Mouse (Mus musculus): ENCODE measurements around the gene Myo3b. TPM values are rescaled to one million over a fixed set of nuclear protein-coding genes. Genes with fewer than 3 reads are reported as not detected.
A peak's percentile ranks its signal among the peaks of the same experiment; 100 is the strongest.

Myo3b gene
- polyA plus RNA-seq, 1 experiment from 2014 or later = not detected

GRCm38 (mm10) chr2:70034895-70035294 is 4.0 kb upstream of the Myo3b start:
- WGBS = 80% methylated on average over 5 of the region's 5 CpGs
- Histone ChIP-seq H3K9ac (ENCODE audit: low read depth, low read length) (no peak overlapping the region), H3K4me1 (replicated peaks; ENCODE audit: control insufficient read depth, insufficient read depth, low read length) (peaks cover 2% of the 10 kb centered on the region; the same call in 1 of the 2 replicates), H3K27me3 (replicated peaks; ENCODE audit: control insufficient read depth, insufficient read depth, low read length) (no peaks in the 10 kb centered on the region), H3K36me3 (ENCODE audit: control insufficient read depth, insufficient read depth) (no peaks in the 10 kb centered on the region), H3K9me3 (ENCODE audit: control insufficient read depth) (no peaks in the 10 kb centered on the region), H3K4me2 (replicated peaks; ENCODE audit: low read depth) (no peak overlapping the region), H3K4me3 (ENCODE audit: low read depth, low read length) (no peak overlapping the region), H3K27ac (ENCODE audit: low read depth, low read length) (no peak overlapping the region)
- ATAC-seq = no peak
- TF ChIP-seq CTCF (IDR thresholded peaks at IDR 0.05; ENCODE audit: low read depth) = no peak

GRCm38 (mm10) chr2:70035358-70035757 is 3.6 kb upstream of the Myo3b start:
- no peak for TF ChIP-seq CTCF (IDR thresholded peaks at IDR 0.05; ENCODE audit: low read depth)
- no peaks in the 10 kb centered on the region for H3K27me3 ChIP-seq (replicated peaks; ENCODE audit: control insufficient read depth, insufficient read depth, low read length)
- peak; percentile 97 for ATAC-seq
- WGBS = 14% methylated on average over 1 of the region's 1 CpGs
- no peak overlapping the region for H3K4me2 ChIP-seq (replicated peaks; ENCODE audit: low read depth)
- peaks cover 2% of the 10 kb centered on the region; the same call in 1 of the 2 replicates for H3K4me1 ChIP-seq (replicated peaks; ENCODE audit: control insufficient read depth, insufficient read depth, low read length)
- H3K9me3 ChIP-seq (ENCODE audit: control insufficient read depth) = no peaks in the 10 kb centered on the region
- H3K36me3 ChIP-seq (ENCODE audit: control insufficient read depth, insufficient read depth) = no peaks in the 10 kb centered on the region
- no peak overlapping the region for H3K9ac ChIP-seq (ENCODE audit: low read depth, low read length)
- peak overlapping the region; percentile 82 for H3K27ac ChIP-seq (ENCODE audit: low read depth, low read length)
- no peak overlapping the region for H3K4me3 ChIP-seq (ENCODE audit: low read depth, low read length)

GRCm38 (mm10) chr2:70037221-70037620 is 1.7 kb upstream of the Myo3b start:
- peak overlapping the region; percentile 52; the same call in 1 of the 2 replicates for H3K27ac ChIP-seq (ENCODE audit: low read depth, low read length)
- no peaks in the 10 kb centered on the region for H3K9me3 ChIP-seq (ENCODE audit: control insufficient read depth)
- peaks cover 2% of the 10 kb centered on the region; the same call in 1 of the 2 replicates for H3K4me1 ChIP-seq (replicated peaks; ENCODE audit: control insufficient read depth, insufficient read depth, low read length)
- WGBS = 68% methylated on average over 8 of the region's 8 CpGs
- no peak overlapping the region for H3K4me3 ChIP-seq (ENCODE audit: low read depth, low read length)
- H3K36me3 ChIP-seq (ENCODE audit: control insufficient read depth, insufficient read depth) = no peaks in the 10 kb centered on the region
- ATAC-seq = no peak
- peak; percentile 71 for TF ChIP-seq CTCF (IDR thresholded peaks at IDR 0.05; ENCODE audit: low read depth)
- no peak overlapping the region for H3K4me2 ChIP-seq (replicated peaks; ENCODE audit: low read depth)
- no peaks in the 10 kb centered on the region for H3K27me3 ChIP-seq (replicated peaks; ENCODE audit: control insufficient read depth, insufficient read depth, low read length)
- H3K9ac ChIP-seq (ENCODE audit: low read depth, low read length) = no peak overlapping the region

GRCm38 (mm10) chr2:70044466-70044865 is 5.5 kb downstream of the Myo3b start:
- Histone ChIP-seq H3K9me3 (ENCODE audit: control insufficient read depth) (no peaks in the 10 kb centered on the region), H3K4me1 (replicated peaks; ENCODE audit: control insufficient read depth, insufficient read depth, low read length) (no peaks in the 10 kb centered on the region), H3K27me3 (replicated peaks; ENCODE audit: control insufficient read depth, insufficient read depth, low read length) (no peaks in the 10 kb centered on the region), H3K27ac (ENCODE audit: low read depth, low read length) (no peak overlapping the region), H3K36me3 (ENCODE audit: control insufficient read depth, insufficient read depth) (no peaks in the 10 kb centered on the region), H3K9ac (ENCODE audit: low read depth, low read length) (no peak overlapping the region), H3K4me2 (replicated peaks; ENCODE audit: low read depth) (no peak overlapping the region), H3K4me3 (ENCODE audit: low read depth, low read length) (no peak overlapping the region)
- no peak for TF ChIP-seq CTCF (IDR thresholded peaks at IDR 0.05; ENCODE audit: low read depth)
- 51% methylated on average over 6 of the region's 6 CpGs for WGBS
- no peak for ATAC-seq

- no peak overlapping the region for H3K27ac ChIP-seq (ENCODE audit: low read depth, low read length)
- ATAC-seq = no peak
- H3K4me3 ChIP-seq (ENCODE audit: low read depth, low read length) = no peak overlapping the region
- no peaks in the 10 kb centered on the region for H3K36me3 ChIP-seq (ENCODE audit: control insufficient read depth, insufficient read depth)
- no peak for TF ChIP-seq CTCF (IDR thresholded peaks at IDR 0.05; ENCODE audit: low read depth)
- no peaks in the 10 kb centered on the region for H3K9me3 ChIP-seq (ENCODE audit: control insufficient read depth)
- no peaks in the 10 kb centered on the region for H3K27me3 ChIP-seq (replicated peaks; ENCODE audit: control insufficient read depth, insufficient read depth, low read length)
- H3K4me2 ChIP-seq (replicated peaks; ENCODE audit: low read depth) = no peak overlapping the region
- no peaks in the 10 kb centered on the region for H3K4me1 ChIP-seq (replicated peaks; ENCODE audit: control insufficient read depth, insufficient read depth, low read length)
- 87% methylated on average over 11 of the region's 11 CpGs for WGBS
- no peak overlapping the region for H3K9ac ChIP-seq (ENCODE audit: low read depth, low read length)
Observed at GRCm38 (mm10) chr2:70047868-70048267, 8.9 kb downstream of the Myo3b start.

- H3K4me1 ChIP-seq (replicated peaks; ENCODE audit: control insufficient read depth, insufficient read depth, low read length) = no peaks in the 10 kb centered on the region
- no peak for ATAC-seq
- no peaks in the 10 kb centered on the region for H3K9me3 ChIP-seq (ENCODE audit: control insufficient read depth)
- no peaks in the 10 kb centered on the region for H3K36me3 ChIP-seq (ENCODE audit: control insufficient read depth, insufficient read depth)
- no peak overlapping the region for H3K9ac ChIP-seq (ENCODE audit: low read depth, low read length)
- no peak for TF ChIP-seq CTCF (IDR thresholded peaks at IDR 0.05; ENCODE audit: low read depth)
- H3K27ac ChIP-seq (ENCODE audit: low read depth, low read length) = no peak overlapping the region
- no peak overlapping the region for H3K4me3 ChIP-seq (ENCODE audit: low read depth, low read length)
- WGBS = 92% methylated on average over 9 of the region's 9 CpGs
- no peaks in the 10 kb centered on the region for H3K27me3 ChIP-seq (replicated peaks; ENCODE audit: control insufficient read depth, insufficient read depth, low read length)
- H3K4me2 ChIP-seq (replicated peaks; ENCODE audit: low read depth) = no peak overlapping the region
Observed at GRCm38 (mm10) chr2:70053803-70054202, 14.9 kb downstream of the Myo3b start.

- WGBS = 92% methylated on average over 4 of the region's 4 CpGs
Observed at GRCm38 (mm10) chr2:70058201-70058600, 19.3 kb downstream of the Myo3b start.

More at GRCm38 (mm10) chr2:70058201-70058600, 19.3 kb downstream of the Myo3b start:
- Histone ChIP-seq H3K27me3 (replicated peaks; ENCODE audit: control insufficient read depth, insufficient read depth, low read length) (no peaks in the 10 kb centered on the region), H3K9me3 (ENCODE audit: control insufficient read depth) (no peaks in the 10 kb centered on the region), H3K27ac (ENCODE audit: low read depth, low read length) (no peak overlapping the region), H3K4me3 (ENCODE audit: low read depth, low read length) (no peak overlapping the region), H3K4me2 (replicated peaks; ENCODE audit: low read depth) (no peak overlapping the region), H3K9ac (ENCODE audit: low read depth, low read length) (no peak overlapping the region), H3K4me1 (replicated peaks; ENCODE audit: control insufficient read depth, insufficient read depth, low read length) (no peaks in the 10 kb centered on the region), H3K36me3 (ENCODE audit: control insufficient read depth, insufficient read depth) (no peaks in the 10 kb centered on the region)
- ATAC-seq = no peak
- TF ChIP-seq CTCF (IDR thresholded peaks at IDR 0.05; ENCODE audit: low read depth) = no peak

All from intestine, postnatal 0 days (tissue).